Mouse (Mus musculus) E14TG2a.4 (cell line): ENCODE data around the gene Tfpi.

Source experiments
- CTCF ChIP-seq: conservative IDR thresholded peaks from 2 replicates; pipeline ENCODE4 v1.5.1; 2014; ENCODE audit warnings: low read length
- NANOG ChIP-seq: IDR thresholded peaks from 2 replicates; pipeline ENCODE4 v1.6.1; 2014; ENCODE audit warnings: borderline replicate concordance, low read length, mixed read lengths
- POU5F1 ChIP-seq: IDR thresholded peaks from 2 replicates; pipeline ENCODE4 v1.6.1; 2014; ENCODE audit warnings: low read length, borderline replicate concordance

GRCm38 (mm10) chr2:84393236-84393635, 83.3 kb downstream of the Tfpi start:
- TF ChIP-seq CTCF (no peak), NANOG (no peak), POU5F1 (no peak)
